Mouse (Mus musculus): Measurements from ENCODE around the gene Lclat1.

Gene Lclat1

GRCm38 (mm10) chr17:73107158-73108157, at the start of gene Lclat1:
Lclat1 (plus strand) TSS chr17:73107985.
- peak; percentile 97 to 98 for DNase-seq (ENCODE audit: low spot score in 2 of 2)

DNA sequence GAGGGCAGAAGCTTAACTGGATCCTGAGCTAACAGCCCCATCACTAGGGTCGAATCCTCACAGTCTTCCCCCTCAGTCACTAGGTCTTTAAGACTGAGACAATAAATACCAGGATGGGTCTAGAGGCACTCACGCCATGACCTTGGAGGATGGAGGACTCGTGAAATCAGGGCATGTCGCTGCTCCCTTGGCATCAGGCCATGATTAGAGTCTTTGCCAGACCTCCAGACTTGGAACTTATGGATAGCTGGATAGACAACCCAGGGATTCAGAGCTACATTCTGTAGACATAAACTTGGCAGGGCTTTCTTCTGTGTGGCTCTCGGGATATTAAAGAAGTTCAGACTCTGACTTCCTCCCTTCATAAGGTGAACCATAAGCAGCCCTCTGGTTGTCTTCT, 49.5 kb upstream of the Lclat1 start:
- DNase-seq (ENCODE audit: low spot score in 2 of 2): no peak

DNA sequence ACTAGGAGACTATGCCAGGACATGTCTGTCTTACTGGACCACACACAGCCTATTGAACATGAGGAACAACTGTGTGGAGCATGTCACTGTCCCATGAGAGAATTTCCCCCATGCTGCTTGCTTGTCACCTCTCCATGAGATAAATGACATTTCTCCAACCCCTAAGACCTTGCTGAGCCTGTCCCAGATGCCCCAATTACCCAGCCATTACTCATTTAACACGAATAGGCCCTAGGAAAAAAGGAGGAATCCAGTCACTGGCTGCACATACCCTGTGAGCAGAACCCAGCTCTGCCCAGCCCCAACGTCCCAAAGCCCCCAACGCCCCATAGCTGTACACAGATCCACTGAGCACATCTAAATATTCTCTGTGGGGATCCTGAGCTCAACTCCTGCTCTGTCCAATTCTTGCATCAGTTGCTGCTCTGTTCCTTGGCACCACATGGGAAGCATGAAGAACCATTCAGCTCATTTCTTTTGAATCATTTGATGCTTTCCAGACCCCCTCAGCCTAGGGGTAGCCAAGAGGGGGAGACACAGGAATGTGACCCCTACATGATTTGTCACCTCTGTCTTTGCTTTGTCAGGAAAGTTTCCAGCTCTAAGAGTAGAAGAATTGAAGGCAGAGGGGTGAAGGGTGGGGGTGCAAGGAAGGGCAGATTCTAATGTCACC, 47.4 kb upstream of the Lclat1 start:
- no peak for DNase-seq (ENCODE audit: low spot score in 2 of 2)

DNA sequence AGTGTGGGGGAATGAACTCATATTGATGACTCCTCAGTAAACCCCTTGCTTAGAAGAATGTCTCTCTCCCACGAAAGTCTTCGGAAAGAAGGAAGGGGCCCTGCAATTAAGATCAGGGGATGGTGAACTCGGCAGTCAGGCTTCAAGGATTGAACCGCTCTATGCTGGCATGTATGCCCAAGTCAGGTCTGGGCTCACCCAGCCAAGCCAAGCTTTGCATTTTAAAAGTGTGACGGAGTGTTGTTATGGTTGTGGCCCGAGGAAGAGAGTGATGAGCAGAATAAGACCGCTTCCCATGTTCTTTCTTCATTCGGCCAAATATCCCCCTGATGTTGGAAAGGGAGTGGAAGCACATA, 46.9 kb upstream of the Lclat1 start:
- DNase-seq (ENCODE audit: low spot score in 2 of 2): no peak

GRCm38 (mm10) chr17:73062701-73063100, 45.1 kb upstream of the Lclat1 start:
- DNase-seq (ENCODE audit: low spot score in 2 of 2): no peak

GRCm38 (mm10) chr17:73063299-73063698, 44.5 kb upstream of the Lclat1 start:
- no peak for DNase-seq (ENCODE audit: low spot score in 2 of 2)

DNA sequence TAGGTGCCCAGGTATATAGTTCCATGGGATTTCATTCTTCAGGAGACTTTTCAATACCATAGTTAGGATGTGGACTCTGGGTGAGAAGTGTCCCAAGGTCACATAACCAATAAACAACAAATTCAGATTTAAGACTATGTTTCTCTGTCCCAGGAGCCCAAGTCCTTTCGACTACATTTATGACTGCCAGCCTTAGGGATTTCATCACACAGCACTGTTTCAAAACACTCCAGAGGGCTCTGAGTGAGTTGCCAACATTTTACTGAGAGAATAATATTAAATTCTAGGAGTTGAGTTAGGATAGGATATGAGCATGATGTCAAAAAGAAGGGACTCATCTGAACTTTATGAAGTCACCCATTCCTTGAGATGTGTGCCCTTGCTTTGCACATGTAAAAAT, 44.0 kb upstream of the Lclat1 start:
- no peak for DNase-seq (ENCODE audit: low spot score in 2 of 2)

DNA sequence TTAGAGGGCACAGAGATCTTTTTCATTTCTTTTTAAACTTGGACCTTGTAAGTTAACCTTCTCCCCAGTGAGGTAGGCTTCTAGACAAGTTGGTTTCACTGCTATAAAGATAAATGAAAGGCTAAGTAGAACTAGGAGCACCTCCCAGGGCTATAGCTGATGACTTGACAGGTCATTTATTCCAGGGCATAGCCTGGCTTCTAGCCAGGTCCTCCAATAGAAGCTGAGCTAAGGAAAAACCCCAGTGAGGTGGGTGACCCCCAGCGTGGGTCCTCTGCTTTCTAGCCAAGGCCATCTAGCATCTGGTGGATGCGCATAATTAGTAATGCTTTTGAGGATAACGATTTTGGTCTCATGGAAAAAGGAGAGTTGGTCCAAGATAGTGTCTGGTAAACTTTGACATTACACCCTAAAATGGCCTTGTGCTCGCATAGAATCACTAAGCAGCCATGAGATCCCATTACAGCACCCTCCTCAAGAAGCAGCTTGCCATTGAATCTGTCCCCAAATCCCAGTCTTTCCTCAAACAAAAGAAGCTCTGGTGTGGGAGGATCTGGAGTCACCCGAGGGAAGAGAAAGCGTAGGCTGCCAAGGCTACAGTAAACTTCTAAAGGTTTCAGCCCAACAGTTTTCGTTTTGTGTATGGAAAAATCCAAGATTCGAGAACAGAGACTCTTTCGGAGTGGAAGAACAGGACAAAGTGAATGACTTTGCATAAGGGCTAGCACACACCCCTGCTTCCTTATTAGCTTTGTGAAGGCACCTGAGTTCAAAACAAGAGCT, 41.2 kb upstream of the Lclat1 start:
- DNase-seq (ENCODE audit: low spot score in 2 of 2): no peak

DNA sequence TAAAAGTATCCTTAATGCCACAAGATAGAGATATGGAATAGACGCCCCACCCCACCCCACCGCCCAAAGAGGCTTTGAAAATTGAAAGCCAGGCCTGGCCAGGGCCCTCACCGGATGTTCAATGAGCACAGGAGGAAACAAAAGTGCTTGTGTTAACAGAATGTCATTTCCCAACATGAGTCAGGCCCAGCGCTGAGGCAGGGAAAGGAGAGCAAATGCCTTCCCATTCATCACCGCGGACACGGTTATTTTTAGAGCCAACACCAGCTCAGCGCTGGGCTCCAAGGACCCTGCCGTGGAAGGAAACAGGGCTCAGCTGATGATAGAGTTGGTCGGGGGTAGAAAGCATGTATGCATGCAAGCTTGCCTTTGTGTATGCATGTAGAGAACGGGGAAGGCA, 40.4 kb upstream of the Lclat1 start:
- DNase-seq (ENCODE audit: low spot score in 2 of 2): no peak

DNA sequence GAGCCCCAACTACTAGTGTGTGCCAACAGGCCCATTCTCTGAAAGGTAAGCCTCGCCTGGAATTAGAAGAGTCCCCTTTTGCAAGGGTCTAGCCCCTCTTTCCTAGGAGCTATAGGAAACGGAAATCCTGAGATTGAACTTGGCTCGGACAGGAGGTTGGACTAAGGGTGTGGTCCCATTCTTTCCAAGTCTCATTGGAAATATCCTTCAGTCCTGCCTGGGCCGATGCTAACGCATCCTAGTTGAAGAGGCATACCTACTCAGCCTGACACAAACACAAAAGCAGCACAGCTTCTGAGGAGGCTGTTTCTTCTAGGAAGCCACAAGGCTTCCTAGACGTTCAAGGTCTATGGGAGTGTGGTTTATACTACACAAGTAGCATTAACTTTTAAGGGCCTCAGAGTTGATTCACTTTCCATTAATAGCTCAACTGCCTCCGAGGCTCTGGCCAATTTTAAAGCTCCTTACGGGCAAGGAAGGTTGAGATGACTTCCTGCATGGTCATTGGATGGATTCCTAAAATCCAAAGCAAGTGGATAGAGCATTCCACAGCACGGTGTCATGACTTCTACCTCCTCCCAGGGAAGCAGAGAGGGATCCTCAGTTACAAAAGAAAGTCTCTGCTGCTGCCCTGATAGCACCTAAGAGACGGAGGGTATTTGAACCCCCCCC, 39.3 kb upstream of the Lclat1 start:
- no peak for DNase-seq (ENCODE audit: low spot score in 2 of 2)

GRCm38 (mm10) chr17:73070466-73070865, 37.3 kb upstream of the Lclat1 start:
- DNase-seq (ENCODE audit: low spot score in 2 of 2): no peak

DNA sequence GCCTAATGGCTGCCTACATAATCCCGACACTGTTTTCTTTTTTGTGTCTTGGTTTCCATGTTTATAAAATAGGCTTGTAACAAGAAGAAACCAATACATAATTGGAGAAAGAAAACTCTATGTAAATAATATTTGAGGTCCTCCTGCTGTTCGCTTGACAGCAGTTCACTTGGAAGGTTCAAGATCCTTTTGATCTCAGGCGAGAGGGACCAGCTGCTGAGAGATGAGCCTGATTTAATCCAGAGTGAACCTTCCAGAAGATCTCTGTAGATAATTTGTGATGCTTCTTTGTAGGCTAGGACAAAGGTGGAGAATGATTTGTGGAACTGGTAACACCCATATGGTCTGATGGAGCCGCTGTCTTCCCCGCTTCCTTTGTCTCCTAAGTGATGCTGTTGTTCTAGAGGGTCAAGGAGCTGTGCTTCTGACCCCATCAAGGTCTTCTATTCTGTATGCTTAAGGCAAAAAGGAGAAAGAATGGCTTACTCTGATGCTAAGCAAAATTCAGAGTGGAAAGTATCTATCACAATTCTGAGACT, 36.0 kb upstream of the Lclat1 start:
- DNase-seq (ENCODE audit: low spot score in 2 of 2): no peak

DNA sequence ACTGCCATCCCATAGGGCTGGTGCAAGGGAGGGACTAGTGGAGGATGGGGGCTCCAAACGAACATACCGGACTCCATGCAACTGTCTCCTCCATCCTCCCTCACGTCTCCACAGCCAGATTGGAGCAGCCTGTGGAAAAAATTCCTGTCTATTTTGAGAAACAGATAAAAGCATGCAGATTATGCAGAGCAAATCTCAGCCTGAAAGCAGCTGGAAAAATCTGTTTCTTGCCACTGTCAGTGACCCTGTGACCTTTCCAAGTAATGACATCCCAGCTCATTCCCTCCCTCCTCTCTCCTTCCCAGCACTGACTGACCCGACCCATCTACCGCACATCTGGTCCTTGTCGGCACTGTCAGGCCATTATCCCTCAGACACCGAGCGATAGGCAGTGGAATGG, 35.5 kb upstream of the Lclat1 start:
- no peak for DNase-seq (ENCODE audit: low spot score in 2 of 2)

DNA sequence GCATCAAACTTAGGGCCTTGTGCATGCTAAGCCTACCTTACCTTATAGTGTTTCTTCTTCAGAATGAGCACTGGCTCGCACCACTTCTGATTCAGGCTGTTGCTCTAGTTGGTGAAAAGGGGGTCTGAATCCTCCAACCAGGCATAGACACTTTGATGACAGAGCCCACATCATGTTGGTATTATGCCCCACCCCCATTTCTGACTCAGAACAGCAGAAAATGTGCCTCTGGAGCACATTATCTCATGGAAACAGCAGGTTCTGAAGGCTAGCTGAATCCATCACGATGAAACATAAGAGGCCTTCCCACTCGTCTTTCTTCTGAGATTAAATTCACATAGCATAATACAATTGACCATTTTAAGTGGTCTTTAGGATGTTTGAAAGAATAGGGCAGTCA, 33.2 kb upstream of the Lclat1 start:
- DNase-seq (ENCODE audit: low spot score in 2 of 2): no peak

GRCm38 (mm10) chr17:73075238-73075890, 32.4 kb upstream of the Lclat1 start:
- peak; percentile 42 to 67 for DNase-seq (ENCODE audit: low spot score in 2 of 2)

DNA sequence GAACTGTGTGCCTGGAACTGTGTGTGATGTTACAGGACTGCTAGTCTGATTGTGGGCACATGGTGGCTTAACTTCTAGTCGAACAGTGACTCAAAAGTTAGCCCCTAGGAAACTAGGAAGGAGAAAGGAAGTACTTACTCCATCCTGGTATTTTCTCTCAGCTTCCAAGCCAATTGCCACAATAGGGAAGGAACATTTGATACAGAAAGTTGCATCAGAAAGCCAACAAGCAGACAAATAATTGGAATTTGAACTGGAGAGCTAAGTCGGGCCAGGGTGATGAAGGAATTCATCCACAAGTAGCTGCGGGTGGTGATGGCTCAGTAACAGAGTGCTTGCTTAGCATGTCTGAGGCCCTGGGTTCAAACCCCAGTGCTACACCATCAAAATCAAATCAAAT, 30.1 kb upstream of the Lclat1 start:
- no peak for DNase-seq (ENCODE audit: low spot score in 2 of 2)

DNA sequence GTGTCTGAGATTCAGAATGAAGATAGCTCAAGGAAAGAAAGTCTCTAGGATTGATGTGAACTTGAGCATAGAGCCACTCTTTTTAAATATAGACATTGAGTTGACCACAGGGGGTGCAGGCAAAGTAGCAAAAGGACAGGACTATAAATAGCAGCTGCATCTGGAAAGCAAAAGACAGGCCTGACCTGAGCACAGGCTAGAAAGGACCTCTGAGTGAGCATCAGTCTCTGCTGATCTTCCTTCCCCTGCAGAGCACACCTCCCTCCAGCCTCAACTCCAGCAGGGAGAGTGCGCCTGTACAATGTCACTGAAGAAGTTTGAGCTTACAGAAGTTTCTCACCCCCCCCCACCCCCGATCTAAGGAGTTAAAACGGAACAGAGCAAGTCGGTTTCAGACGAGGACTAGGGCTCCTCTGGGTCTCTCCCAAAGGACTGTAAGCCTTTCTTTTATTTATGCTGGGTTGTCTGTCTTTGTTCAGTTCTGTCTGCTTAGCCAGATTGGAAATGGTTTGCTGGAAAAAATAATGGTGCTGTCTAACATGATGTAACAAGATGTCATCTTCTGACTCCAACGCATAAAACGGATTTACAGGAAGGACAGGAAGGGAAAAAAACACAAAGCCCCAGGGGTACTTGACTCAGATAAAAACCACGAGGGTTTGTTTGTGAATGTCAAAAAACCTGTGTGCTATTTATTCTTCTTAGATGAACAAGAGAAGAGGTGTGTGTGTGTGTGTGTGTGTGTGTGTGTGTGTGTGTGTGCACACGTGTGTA, 26.2 kb upstream of the Lclat1 start:
- no peak for DNase-seq (ENCODE audit: low spot score in 2 of 2)

DNA sequence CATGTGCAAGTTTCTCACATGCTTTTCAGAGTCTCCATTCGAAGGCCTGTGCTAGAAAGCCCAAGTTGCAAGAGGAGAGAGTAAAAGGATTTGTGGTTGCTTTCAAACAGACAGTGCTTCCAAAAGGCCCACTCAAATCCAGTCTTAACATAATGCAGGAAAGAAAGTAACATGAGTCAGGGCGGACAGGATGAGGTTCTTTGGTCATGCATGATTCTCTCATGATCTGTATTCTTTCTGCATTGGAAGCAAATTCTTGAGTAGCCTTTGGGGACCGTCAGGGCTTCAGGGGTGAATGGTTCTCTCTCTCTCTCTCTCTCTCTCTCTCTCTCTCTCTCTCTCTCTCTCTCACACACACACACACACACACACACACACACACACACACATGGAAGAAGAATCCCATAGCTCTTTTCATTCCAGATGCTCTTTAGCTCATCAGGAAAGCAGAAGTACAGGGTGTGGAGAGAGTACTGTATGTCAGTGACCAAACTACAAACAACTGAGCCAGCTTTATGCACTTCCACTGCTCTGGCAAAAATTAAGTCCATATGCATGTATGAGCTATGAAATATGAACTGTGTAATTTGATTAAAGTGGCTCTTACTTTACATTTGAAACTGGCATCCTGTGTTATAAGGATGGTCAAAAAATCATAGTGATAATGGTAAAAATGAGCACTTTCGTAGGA, 25.1 kb upstream of the Lclat1 start:
- DNase-seq (ENCODE audit: low spot score in 2 of 2): no peak

DNA sequence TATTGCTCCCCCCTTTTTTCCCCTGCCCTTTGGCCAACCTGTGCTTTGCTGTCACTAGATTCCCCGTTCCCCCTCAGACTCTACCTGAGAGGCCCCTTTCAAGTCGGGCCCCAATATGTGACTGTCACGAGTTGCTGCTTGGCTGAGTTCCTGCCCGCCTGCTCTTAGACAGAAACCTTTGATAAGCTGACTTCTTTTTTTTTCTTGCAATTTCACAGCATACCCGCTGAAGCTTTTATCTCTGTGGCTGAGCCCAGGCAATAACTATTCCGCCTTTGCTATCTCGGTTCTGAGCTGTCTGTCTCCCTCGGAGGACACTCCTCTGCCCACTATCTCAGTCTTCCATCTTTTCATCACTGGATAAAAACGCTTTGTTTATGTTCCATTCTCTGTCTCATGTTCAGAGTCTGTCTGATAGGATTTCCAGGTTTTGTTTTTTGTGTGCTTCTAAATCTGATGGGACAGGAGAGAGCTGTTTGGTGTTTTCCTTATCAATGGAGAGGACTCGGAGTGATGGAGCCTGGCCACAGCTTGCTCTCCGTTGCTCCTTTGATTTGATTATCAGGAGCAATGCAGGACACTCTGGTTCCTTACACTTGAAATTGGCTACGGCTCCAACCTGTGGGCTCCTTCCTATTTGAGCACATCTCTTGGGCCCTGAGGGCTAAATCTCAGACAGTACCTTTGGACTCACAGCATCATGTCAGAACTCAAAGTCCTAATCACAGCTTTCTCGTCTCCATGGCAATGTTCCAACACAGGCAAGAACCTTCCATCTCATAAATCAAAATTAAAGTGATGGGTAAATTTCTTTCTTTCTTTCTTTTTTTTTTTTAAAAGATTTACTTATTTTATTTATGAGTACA, 20.5 kb upstream of the Lclat1 start:
- DNase-seq (ENCODE audit: low spot score in 2 of 2): no peak

Measured in frontal cortex, postnatal 36 days (tissue).